Mouse (Mus musculus) spleen, adult 2 months (tissue): ENCODE measurements around the gene Fam20a.

Source experiments
- CTCF ChIP-seq: fragments of 200-500 bp; IDR thresholded peaks from 2 replicates; pipeline ENCODE4 v1.5.1; 2011; ENCODE audit warnings: mild to moderate bottlenecking, inconsistent platforms; ENCODE audit not compliant: insufficient read depth, insufficient read length, insufficient replicate concordance; ENCODE audit errors: extremely low read depth
- POLR2A ChIP-seq: fragments of 200-500 bp; IDR thresholded peaks from 2 replicates; pipeline ENCODE4 v1.6.1; 2011; ENCODE audit warnings: low read depth, low read length, inconsistent platforms

GRCm38 (mm10) chr11:109758616-109759215, 36.6 kb upstream of the Fam20a start:
- TF ChIP-seq CTCF: no peak
- no peak for TF ChIP-seq POLR2A
